Mouse (Mus musculus) testis, adult 2 months (tissue): ENCODE data around the gene Rbl2.

Experiments
- CTCF ChIP-seq: fragments of 200-500 bp; IDR thresholded peaks from 2 replicates; pipeline ENCODE4 v1.5.1; 2012; ENCODE audit warnings: low read depth, mild to moderate bottlenecking, inconsistent platforms, low read length, moderate library complexity; ENCODE audit not compliant: control insufficient read depth, insufficient read depth, insufficient replicate concordance
- POLR2A ChIP-seq: fragments of 200-500 bp; IDR thresholded peaks from 2 replicates; pipeline ENCODE4 v1.6.1; 2012; ENCODE audit warnings: low read depth, mild to moderate bottlenecking, inconsistent platforms, low read length, moderate library complexity; ENCODE audit not compliant: control insufficient read depth

DNA sequence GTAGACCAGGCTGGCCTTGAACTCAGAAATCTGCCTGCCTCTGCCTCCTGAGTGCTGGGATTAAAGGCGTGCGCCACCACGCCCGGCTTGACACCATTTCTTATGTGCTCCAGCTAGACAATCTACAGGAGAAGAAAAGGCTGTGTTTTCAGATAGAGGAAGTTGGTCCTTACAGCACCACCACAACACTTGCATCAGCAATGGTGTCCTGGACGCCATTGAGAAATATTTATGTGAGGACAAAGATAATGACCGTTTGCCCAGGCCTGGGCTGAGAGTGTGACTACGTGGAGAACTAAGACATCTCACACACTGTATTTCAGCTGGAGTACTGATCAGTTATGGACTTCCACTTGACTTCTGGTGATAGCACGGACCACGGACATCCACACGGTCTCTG is 88.8 kb downstream of the Rbl2 start:
- TF ChIP-seq POLR2A (no peak), CTCF (no peak)
